Mouse (Mus musculus) small intestine, adult 2 months (tissue): ENCODE data around the gene Foxf2. TPM values are rescaled to one million over a fixed set of nuclear protein-coding genes. Genes with fewer than 3 reads are reported as not detected.

ENCODE experiments used
- H3K27ac ChIP-seq: fragments of 200-500 bp; 2 replicates; pipeline ENCODE4 v1.5.1; 2012; ENCODE audit warnings: low read depth, low read length, control low read depth, inconsistent platforms; ENCODE audit not compliant: insufficient read depth
- H3K27me3 ChIP-seq: fragments of 200-500 bp; 2 replicates; pipeline ENCODE4 v1.6.1; 2012; ENCODE audit warnings: mild to moderate bottlenecking, moderate library complexity, low read length, inconsistent platforms; ENCODE audit not compliant: control insufficient read depth, insufficient read depth
- H3K36me3 ChIP-seq: fragments of 200-500 bp; 2 replicates; pipeline ENCODE4 v1.6.1; 2012; ENCODE audit warnings: mild to moderate bottlenecking, low read length, control low read depth, inconsistent platforms; ENCODE audit not compliant: control insufficient read depth, insufficient read depth
- H3K4me1 ChIP-seq: fragments of 200-500 bp; 2 replicates; pipeline ENCODE4 v1.6.1; 2012; ENCODE audit warnings: low read length, inconsistent platforms, mixed read lengths; ENCODE audit not compliant: control insufficient read depth, insufficient read depth, insufficient read length
- H3K4me3 ChIP-seq: fragments of 200-500 bp; 2 replicates; pipeline ENCODE4 v1.5.1; 2012; ENCODE audit warnings: low read depth, mild to moderate bottlenecking, control low read depth, inconsistent platforms, low read length, moderate library complexity
- CTCF ChIP-seq: fragments of 200-500 bp; IDR thresholded peaks from 2 replicates; pipeline ENCODE4 v1.5.1; 2012; ENCODE audit warnings: low read depth, mild to moderate bottlenecking, control low read depth, inconsistent platforms, low read length, moderate library complexity, mixed read lengths; ENCODE audit not compliant: insufficient replicate concordance, insufficient read length; ENCODE audit errors: extremely low read depth
- POLR2A ChIP-seq: fragments of 200-500 bp; IDR thresholded peaks from 2 replicates; pipeline ENCODE4 v1.6.1; 2012; ENCODE audit warnings: low read depth, mild to moderate bottlenecking, control low read depth, inconsistent platforms, low read length, moderate library complexity
- WGBS: fragments of 180-500 bp; shearing (Covaris S2); methylation state at CpG from one replicate; pipeline ENCODE4 v1.1.7; 2018; 5-methylcytosine and 5-hydroxymethylcytosine counted together
- polyA plus RNA-seq: library from polyadenylated mRNA; depleted of rRNA; stranded (reverse); fragments of >200 nt; gene quantifications from 2 replicates; pipeline ENCODE4 v1.2.3, GENCODE M21; 2012

Foxf2 gene
- polyA plus RNA-seq, 1 experiment = 41.4 TPM

GRCm38 (mm10) chr13:31624966-31625332, 667 bp upstream of the Foxf2 start:
- under 1% methylated on average over 13 of the region's 13 CpGs for WGBS
- H3K4me1 ChIP-seq = peaks cover 6% of the 10 kb centered on the region; the same call in 1 of the 2 replicates
- H3K27ac ChIP-seq = peak overlapping the region; percentile 48
- H3K27me3 ChIP-seq = peaks cover 71% of the 10 kb centered on the region
- no peaks in the 10 kb centered on the region for H3K36me3 ChIP-seq
- TF ChIP-seq POLR2A (no peak), CTCF (no peak)
- H3K4me3 ChIP-seq = peak overlapping the region; percentile 60

GRCm38 (mm10) chr13:31626183-31626801, 676 bp downstream of the Foxf2 start:
- Histone ChIP-seq H3K4me3 (peak overlapping the region; percentile 60), H3K27ac (peak overlapping the region; percentile 50), H3K36me3 (no peaks in the 10 kb centered on the region), H3K4me1 (peaks cover 6% of the 10 kb centered on the region; the same call in 1 of the 2 replicates), H3K27me3 (peaks cover 73% of the 10 kb centered on the region)
- whole genome bisulfite sequencing = under 1% methylated on average over 60 of the region's 60 CpGs
- TF ChIP-seq CTCF (no peak), POLR2A (no peak)

DNA sequence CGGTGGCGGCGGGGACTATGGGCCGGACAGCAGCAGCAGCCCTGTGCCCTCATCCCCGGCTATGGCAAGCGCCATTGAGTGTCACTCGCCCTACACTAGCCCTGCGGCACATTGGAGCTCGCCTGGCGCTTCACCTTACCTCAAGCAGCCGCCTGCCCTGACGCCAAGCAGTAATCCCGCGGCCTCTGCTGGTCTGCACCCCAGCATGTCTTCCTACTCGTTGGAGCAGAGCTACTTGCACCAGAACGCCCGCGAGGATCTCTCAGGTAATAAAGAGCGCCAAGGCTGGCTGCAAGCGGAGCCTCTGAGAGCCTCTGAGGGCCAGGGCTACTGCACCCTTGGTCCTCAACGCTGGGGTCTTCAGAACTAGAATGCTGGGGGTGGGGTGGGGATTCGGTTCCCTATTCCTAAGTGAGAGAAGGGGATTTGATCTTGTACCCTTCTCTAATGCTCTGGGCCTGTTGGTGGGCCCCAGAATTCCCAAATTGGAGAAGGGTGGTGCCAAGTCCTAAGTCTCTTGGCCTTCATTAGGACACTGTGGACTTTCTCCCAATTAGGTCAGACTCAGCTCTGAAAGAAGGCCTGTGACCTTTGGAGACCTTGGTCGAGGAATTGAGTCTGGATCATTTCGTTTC, 1.5 kb downstream of the Foxf2 start:
- H3K4me3 ChIP-seq = peak overlapping the region; percentile 60
- H3K27ac ChIP-seq = peak overlapping the region; percentile 34; the same call in 1 of the 2 replicates
- WGBS = 5% methylated on average over 24 of the region's 24 CpGs
- H3K4me1 ChIP-seq = peaks cover 6% of the 10 kb centered on the region; the same call in 1 of the 2 replicates
- H3K27me3 ChIP-seq = peaks cover 69% of the 10 kb centered on the region
- no peaks in the 10 kb centered on the region for H3K36me3 ChIP-seq
- TF ChIP-seq CTCF (no peak), POLR2A (no peak)

DNA sequence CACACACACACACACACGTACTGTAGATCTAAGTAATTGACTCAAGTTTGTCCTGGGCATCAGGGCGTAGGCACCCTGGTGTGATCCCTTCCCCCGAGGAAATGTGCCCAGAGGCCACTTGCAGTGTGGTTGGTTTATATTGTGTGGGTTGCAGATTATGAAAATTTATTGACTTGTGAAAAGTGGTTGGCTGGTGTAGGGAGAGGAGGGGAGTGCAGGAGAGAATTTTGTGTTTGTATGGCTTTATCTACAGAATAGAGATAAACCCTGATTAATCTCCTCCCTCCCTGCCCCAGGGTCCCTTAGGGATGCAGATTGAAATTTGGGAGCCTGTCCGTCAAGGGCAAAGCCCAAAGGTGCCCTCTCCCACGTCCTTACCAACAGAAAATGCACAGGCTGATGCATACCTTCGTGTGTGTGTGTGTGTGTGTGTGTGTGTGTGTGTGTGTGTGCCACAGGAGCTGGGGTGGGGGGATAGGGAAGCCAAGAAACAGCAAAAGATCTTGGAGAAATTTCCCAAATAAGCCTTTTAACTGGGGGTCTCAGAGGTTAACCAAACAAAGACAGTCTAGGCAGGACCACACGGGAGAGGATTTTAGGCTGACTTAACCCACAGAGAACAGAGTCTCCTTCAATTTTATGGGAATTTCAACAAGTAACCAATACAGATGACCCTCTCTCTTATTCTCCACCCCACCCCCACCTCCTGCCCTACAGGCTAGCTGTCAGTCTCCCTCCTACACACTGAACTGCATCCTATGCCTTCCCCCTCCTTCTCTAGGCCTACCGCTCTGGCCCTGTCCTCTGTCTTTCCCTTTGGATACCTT, 2.5 kb downstream of the Foxf2 start:
- peaks cover 6% of the 10 kb centered on the region; the same call in 1 of the 2 replicates for H3K4me1 ChIP-seq
- peaks cover 63% of the 10 kb centered on the region for H3K27me3 ChIP-seq
- TF ChIP-seq CTCF (no peak), POLR2A (no peak)
- H3K36me3 ChIP-seq = no peaks in the 10 kb centered on the region
- peak overlapping the region; percentile 65 for H3K4me3 ChIP-seq
- H3K27ac ChIP-seq = peak overlapping the region; percentile 34
- 32% methylated on average over 8 of the region's 8 CpGs for WGBS

- Histone ChIP-seq H3K27ac (no peak overlapping the region), H3K27me3 (peaks cover 63% of the 10 kb centered on the region), H3K4me3 (peak overlapping the region; percentile 65), H3K4me1 (peaks cover 6% of the 10 kb centered on the region; the same call in 1 of the 2 replicates), H3K36me3 (no peaks in the 10 kb centered on the region)
- WGBS = 18% methylated on average over 14 of the region's 14 CpGs
- TF ChIP-seq POLR2A (no peak), CTCF (no peak)
These were observed 3.1 kb downstream of the Foxf2 start for GRCm38 (mm10) chr13:31628691-31629180.

DNA sequence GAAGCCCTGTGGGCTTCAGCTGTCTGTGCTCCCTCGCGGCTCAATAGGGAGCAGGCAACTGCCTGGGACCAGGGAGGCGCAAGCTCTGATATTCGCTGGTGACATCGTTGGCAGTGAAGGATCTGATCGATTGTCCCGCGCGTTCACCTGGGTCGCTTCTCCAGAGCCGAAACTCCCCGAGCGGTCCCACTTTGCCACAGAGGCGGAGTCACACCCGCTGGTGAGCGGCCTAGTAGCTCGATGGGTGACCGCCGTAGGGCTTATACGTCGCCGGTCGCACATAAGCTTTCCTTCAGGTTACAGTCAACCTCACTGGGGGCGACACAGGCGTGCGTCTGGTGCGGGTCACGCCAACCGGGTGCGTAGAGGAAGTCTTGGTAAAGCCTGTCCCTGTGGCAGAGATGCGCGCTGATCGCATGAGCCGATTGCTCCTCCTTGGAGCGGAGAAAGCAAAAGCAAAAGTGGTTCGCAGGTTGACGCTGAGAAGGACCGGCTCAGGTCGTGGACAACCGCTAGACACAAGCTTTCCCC, 3.8 kb downstream of the Foxf2 start:
- peaks cover 63% of the 10 kb centered on the region for H3K27me3 ChIP-seq
- H3K4me3 ChIP-seq = peak overlapping the region; percentile 65
- H3K27ac ChIP-seq = 0 out of 2 replicates have a peak overlapping the region, but pooled peaks have one; percentile 7
- TF ChIP-seq POLR2A (no peak), CTCF (no peak)
- peaks cover 6% of the 10 kb centered on the region; the same call in 1 of the 2 replicates for H3K4me1 ChIP-seq
- no peaks in the 10 kb centered on the region for H3K36me3 ChIP-seq
- under 1% methylated on average over 40 of the region's 40 CpGs for WGBS
